Mouse (Mus musculus) induced T-regulatory cell, adult 2 months (primary cell): ENCODE data around the gene Dnlz.

Experiments used
- DNase-seq: peaks from one replicate; pipeline ENCODE4 v3.0.0-alpha.2; 2012; ENCODE audit warnings: low read depth

Gene Dnlz

DNA sequence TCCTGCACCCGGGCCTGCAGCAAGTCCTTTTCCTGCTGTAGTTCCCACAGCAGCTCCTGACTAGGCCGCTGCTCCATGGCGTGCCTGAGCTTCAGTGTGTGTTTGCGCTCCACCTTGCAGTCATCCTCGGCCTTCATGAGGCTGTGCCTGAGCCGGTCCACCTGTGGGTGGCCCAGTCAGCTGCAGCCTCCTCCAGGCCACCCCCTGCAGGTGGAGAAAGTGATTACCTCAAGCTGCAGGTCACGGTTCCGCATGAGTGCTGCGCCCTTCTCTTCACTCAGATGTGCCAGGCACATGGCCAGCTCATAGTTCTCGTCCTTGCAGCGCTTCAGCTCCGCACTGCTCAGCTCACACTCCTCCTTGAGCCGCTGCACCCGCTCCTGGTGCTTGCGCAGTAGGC lies 5.6 kb upstream of the Dnlz start:
- DNase-seq, result no peak

DNA sequence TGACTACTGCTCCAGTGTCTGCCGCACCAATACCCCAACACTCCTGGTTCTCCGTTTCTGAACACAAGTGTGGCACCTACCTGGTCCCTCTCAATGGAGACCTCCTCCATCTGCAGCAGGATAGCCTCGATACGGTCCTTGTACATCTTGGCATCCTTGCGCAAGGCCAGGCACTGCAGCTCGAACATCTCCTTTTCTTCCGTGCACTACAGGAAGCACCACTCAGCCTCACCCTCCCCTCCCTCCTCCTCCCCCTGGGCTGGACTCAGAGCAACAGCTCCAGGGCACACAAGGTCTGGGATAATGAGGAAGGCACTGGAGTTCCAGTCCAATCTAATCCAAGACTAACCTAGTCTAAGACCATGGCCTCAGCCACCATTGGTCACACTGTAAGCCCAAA lies 4.8 kb upstream of the Dnlz start:
- no peak for DNase-seq

DNA sequence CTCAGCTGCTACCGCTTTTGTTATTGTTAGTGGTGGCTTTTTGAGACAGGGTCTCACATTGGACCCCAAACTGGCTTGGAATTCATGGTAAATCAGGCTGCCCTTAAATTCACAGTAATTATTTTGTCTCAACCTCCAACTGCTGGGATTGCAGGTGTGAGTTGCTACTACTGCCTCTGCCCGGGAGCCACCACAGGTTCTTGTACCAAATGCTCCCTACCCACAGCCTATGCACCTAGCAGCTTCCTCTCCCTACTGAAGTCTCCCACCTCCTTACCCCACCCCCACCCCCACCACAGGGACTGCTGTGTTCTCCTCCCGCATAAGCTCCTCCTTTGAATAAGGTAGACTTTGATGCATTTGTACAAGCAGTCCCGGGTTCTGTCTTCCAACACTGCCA lies 4.3 kb upstream of the Dnlz start:
- DNase-seq, result no peak

DNA sequence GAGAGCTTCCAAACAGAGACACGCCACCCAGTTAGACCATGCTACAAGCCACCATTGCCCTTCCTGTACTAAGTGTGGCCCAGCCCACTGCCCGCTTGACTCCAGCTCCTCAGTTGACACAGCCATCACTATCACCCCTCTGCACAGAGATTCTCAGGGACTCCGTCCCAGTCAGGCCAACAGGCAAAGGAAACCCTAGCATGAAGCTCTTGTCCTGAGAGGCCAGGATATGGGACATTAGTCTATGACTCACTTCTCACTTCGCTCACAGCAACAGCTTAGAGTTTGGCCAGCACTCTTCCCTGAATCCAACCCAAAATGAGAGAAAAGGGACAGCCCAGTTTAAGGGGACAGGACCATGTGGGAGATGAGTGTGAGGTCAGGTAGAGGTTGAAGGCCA lies 2.5 kb upstream of the Dnlz start:
- no peak for DNase-seq

DNA sequence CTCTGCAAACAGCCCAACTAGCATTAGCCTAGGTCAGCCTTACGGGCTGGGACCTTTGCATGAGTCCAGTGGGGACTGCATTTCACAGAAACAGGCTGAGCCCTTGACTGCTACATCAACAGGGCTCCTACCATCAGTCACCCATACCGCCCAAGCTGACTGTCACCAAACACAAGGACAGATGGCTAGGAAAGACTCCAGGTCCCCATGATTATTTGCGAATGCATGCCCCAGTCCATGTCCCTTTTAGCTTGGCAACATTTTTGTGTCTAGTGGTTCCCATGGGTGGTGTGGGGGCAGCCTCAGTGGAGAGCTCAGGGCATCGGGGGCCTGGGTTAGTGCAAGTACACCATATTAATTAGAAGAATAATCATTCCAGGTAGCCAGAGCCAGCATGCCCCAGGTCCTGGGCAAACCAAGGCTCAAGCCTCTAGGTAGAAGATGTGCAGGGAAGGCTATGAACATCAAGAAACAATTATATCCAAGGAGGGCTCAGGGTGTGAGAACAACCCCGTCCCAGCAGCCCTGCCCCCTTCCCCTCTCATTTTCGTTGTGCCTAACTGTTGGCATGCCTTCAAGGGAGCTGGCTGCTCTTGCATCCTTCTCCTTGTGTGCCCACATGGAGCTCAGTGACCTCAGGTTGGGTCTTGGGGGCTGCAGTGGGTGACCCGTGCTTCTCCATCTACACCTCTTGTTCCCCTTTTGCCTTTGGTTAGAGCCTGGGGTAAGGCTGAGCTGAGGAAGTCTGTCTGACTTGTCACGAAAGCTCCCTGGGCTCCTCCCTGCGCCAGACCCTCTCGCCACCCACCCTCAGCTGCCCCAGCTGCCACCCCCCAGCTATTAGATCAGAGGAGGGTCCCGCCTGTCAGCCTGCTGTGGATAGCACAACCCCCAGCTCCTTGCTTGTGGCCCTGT lies 1.4 kb upstream of the Dnlz start:
- DNase-seq, result no peak

DNA sequence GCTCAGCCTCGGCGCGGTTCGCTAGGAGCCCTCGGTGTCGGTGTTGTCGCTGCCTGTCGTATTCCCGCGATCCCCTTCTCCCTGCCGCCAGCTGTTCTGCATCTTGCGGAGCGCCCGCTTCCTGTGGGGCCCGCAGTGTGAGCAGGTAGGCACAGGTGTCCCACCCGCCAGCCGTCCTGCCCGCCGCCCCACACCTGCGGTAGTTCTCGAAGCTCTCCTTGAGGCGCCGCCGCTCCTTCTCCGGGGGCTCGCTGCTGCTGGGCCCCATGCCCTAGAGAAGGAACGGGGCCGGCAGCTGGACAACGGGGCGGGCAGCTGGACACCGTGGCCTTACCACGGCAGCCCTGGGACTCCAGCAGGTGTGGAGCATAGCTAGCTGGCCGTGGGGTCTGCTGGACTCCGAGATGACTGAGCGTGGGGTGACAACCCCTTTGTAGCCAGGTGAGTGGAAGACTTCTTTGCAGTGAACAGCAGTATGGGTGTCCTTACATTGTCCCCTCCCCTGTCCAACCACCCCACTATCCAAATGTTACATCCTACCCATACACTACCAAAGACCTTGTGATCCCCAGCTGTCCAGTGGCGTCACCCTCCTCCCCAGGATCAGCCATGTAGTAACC lies 491 bp upstream of the Dnlz start:
- no peak for DNase-seq

DNA sequence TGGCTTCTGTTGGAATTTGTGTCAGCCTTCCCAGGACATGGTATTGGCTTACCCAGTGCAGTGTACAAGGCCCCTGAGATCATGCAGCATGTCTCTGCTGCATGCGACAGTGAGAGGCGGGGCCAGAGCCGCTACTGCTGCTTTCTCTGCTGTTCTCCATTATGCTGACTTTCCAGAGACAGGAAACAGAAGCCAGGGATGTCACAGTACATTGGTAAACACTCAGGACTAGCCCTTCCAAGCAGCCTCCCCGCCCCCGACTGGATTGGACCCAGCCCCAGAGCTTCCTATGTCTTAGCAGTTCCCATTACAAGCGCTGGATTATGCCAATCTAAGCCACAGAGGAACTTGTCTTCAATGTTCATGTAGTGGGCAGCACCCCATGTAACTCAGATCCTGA lies 3.7 kb downstream of the Dnlz start:
- DNase-seq, result no peak

DNA sequence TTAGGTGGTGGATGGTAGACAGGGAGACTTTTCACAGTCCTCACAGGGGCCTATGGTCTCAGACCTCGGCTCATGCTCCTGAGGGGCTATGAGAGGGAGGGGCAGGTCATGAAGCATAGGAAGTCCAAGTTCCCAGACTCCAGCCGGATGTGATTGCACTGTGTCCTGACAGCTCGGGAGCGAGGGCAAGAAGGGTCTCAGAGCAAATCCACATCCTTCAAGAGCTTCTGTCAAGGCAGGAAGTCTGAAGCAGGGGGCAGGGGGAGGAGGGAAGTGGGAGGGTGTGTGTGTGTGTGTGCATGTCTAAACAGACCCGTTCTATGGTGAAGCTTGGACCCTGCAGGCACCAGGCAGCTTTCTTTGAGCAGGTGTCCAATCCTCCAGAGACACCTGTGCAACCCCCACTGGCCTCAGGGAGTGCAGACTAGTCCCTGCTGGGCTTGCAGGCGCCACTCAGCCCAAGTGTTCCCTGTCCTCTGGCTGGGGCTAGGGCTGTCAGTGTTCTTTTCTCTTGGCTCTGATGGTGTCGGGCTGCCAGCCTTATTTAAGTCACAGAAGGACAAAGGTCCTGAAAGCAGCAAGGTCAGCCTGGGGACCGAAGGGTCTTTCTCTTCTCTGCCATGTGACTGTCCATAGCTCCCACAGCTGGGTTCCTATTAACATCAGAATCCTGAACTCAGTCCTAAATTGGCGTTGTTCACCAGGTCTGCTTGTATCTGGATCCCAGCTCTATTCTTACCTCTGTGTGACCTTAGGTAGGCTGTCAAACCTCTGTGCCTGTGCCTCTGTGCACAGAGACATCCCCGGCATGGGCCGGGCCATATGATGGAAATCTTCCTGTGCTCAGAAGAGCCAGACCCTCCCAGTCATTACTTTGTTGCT lies 9.1 kb downstream of the Dnlz start:
- no peak for DNase-seq

DNA sequence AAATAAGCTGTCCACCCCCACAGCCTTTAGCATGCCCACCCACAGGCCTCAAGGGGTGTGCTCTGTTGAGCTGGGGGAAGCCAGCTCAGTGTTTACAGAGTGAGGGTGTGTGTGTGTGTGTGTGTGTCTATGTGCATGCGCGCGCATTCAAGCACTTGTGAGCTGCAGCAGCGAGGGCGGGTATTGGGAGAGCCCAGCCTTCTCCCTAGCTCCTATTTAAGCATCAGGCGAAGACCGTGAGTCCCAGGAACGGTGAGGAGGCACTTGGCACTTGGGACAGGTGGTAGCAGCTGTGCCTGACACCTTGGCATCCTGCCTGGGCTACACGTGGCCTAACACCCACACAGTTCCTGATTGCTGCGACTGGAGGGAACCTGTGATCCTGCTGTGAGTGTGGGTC lies 9.9 kb downstream of the Dnlz start:
- DNase-seq, result no peak

DNA sequence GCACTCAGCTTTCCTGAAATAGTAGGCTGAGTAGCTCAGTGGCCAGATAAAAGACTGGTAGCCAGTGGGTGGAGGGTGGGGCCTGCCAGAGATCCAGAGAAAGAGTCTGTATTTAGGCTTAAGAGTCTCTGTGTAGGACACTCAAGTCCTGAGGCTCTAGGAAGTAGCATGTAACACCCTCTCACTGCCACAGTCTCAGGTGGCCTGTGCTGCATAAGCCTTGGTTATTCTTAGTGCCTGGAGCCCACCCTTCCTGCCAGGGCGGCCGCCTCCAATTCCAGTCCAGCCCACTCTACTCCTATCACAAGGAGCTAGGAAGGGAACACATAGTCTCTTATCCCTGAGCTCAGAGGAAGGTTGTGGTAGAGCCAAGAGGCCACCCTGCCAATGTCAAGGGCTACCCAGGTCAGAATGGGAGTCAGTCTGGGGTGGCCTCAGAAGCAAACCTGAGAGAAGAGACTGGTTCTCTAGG lies 10.4 kb downstream of the Dnlz start:
- DNase-seq, result no peak

DNA sequence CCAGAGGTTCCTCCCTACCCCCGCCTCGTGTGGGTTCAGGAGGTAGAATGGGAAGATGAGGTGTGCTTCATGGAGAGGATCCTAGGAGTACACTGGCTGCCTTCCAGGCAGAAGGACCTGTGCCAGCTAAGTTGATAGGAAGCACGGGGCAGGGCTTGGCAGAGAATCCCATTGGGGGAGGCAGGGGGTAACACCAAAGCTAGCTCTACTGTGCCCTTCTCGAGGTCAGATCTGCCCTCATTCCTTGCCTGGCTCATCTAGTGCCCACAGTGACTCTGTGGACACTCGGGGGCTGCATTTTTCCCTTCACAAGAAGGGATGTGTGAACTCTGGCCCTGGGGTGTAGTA lies 12.7 kb downstream of the Dnlz start:
- DNase-seq, result no peak

DNA sequence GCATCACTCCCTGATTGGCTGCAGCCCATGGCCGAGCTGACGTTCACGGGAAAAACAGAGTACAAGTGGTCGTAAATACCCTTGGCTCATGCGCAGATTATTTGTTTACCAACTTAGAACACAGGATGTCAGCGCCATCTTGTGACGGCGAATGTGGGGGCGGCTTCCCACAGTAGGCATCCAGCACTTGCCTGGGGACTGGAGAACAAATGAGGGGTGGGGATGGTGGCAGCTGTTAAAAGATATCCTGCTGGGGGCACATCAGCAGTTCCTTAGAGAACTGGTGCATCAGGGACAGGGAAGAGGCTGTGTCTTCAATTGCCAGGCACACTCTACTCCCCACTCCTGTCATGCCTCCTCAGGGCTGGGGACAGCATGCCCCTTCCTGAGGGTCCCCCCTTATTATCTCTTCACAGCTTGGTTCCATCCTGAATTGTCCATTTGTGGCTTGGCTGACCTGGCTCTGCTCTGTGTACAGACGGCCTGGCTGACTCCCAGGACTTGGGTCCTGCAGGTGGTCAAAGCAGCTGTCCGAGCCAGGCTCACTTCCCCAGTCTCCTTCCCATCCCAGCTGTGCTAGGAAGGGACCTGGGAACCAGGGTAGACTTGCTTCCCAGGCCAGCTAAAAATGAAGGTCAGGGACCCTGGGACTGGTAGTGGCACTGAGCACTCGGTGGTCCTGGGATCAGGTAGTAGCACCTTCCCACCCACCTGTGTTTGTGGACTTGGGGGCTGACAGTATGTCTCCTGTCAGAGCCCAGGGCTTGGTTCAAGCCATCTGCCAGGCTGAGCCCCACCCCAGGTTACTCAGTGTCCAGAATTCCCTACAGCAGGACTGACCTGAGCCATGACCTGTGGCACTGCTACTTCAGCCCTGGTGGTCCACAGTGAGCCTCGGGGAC lies 13.4 kb downstream of the Dnlz start:
- DNase-seq, result no peak

DNA sequence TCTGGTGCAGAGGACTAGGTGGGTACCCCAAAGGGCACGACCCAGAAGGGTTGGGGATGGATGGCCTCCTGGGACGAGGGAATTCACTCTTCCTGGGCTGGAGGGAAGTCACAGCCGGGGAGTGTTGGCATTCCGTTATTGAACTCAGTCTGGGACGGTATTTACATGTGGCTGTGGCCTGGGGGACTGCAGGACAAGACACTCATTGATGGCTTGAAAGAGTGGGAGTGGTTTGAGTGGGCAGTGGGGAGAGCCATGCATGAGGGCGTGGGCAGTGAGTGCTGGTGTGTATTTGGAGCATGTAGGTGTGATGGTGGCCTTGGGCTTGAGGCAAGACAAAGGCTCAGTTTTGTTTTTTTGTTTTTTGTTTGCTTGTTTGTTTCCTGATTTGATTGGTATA lies 21.2 kb downstream of the Dnlz start:
- no peak for DNase-seq

DNA sequence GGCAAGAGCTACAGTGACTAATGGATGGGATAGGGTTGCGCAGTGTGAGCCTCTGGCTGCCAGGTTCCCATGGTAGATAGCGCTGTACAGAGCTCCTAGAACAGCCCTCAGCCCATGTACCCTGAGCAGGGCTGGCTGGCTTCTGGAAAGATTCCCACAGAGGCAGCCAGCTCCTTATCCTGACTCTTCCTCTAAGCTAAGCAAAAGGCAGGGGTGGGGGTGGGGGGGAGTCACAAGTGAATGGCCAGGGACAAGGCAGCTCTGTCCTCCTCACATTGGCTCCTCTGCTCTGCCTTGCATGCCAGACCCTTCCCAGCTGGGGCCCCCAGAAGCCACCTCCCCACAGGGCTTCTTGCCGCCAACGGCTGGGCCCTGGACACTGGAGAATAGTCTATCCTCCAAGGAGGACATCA lies 21.8 kb downstream of the Dnlz start:
- DNase-seq, result no peak

DNA sequence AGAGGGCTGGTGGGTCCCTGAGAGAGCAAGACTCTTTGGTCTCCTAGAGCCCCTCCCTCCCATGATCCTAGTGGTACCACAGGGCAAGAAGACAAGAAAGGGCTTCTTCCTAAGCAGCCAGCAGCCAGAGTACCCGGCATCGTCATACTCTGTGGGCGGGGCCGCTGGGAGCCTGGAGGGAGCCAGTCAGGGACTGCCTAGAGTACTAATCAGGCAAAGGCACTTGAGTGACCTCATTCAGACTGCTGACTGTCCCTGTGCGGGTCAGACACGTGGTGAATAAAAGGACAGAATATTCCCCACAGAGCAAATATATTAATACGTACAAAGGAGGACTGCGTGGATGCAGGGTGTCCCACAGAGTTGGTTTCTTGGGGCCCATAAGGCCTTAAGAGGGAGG lies 22.5 kb downstream of the Dnlz start:
- DNase-seq, result no peak

DNA sequence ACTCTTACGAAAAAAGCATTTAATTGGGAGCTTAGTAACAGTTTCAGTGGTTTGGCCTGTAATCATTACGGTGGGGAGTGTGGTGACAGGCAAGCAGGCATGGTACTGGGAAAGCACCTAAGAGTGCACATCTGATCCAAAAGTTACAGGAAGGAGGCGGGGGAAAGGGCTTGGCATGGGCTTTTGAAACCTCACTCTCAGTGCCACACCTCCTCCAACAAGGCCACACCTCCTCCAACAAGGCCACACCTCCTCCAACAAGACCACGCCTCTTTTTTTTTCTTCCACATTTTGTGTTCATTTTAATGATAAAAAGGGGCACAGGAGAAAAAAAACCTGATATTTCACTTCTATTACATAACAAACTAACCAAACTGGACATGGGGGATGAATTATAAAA lies 24.1 kb downstream of the Dnlz start:
- DNase-seq, result peak; percentile 78

DNA sequence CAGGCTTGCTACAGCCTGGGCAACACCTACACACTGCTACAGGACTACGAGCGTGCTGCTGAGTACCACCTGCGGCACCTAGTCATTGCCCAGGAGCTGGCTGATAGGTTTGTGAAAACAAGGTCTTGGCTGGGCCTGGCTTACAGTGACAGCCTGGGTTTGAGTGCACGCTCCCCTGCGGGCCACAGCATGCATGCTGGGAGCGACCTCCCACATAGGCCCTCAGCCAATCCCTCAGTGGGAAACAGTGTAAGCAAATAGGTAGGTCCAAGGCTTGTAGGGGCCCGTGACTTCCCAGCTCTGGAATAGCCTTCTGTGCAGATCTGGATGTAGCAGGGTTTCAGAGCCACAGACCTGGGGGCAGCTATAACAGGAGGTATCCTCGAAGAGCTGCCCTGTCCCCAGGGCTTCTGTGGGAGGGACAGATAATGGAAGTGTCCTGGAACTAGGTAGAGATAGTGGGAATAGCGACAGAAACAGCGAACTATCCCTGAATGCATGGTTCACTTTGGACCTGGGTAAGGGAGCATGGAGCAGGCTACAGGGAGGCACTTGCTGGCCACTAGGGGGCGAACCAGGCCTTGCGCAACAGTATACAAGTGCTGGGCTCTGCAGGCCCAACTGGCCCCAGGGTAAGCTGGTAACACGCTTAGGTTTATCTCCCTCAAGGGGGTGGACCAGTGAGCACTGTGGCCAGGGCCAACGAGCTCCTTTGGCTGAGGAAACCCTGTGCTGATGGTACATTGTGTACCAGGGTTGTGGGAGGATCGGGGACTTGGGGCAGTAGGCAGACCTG lies 26.3 kb downstream of the Dnlz start:
- DNase-seq, result peak; percentile 83

DNA sequence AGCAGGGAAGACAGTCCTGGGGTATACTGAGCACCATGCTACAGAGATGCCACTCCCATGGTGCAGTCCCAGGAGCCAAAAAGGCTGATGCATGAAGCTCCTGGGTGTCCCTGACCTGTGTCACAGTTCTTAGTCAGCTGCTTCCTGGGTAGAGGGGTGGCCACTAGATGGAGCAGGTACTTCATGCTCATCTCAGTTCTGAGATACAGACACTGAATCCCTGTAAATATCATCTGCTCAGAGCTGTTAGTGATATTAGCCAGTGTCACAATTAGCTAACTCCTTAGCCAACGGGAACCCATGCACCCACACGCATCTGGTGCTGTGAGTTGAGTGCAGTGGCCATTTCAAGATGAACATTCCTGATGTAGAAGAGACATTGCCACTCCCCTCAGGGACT lies 27.0 kb downstream of the Dnlz start:
- DNase-seq, result peak; percentile 52

DNA sequence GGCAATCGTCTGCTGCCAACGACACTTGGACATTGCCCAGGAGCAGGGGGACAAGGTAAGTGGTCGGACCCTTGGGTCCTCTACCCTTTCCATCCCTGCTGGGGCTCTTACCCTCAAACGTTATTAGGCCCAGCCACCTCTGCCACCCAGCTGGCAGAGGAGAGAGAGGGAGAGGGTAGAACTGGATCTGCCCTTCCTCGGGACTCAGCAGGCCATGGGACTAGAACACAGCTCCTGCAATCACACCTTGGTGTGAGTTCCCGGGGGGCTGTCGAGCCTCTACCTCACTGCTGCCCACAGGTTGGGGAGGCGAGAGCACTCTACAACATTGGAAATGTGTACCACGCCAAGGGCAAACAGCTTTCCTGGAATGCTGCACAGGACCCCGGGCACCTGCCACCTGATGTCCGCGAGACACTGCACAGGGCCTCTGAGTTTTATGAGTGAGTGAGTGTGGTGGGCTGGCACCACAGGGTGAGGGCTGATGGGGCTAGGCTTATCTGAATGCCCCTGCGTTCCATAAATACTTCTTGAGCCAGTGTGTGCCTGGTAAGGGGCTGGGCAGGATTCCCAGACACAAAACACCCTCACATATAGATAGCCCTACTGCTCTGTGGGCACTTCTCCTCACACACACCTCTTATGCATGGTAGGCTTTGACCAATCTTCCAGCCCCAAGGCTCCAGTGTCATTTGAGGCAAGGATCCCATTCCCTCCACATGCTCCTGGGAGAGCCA lies 28.2 kb downstream of the Dnlz start:
- DNase-seq, result no peak
